Mouse (Mus musculus): Measurements from ENCODE around the gene Cdipt.
A peak's percentile ranks its signal among the peaks of the same experiment; 100 is the strongest.

The Cdipt gene

GRCm38 (mm10) chr7:127013385-127013784 lies 37.7 kb downstream of the Cdipt start:
- no peak for DNase-seq

- peak; percentile 84 for DNase-seq
Measured at GRCm38 (mm10) chr7:127014320-127014719, 38.6 kb downstream of the Cdipt start, which contains the start of gene Mvp. Gene Mvp (minus strand): TSS chr7:127014621.

- no peak for DNase-seq
Measured at GRCm38 (mm10) chr7:127014993-127015392, 39.3 kb downstream of the Cdipt start.

- peak; percentile 83 for DNase-seq
Measured at GRCm38 (mm10) chr7:127016081-127016480, 40.4 kb downstream of the Cdipt start.

GRCm38 (mm10) chr7:127016481-127016485 lies 40.6 kb downstream of the Cdipt start, which contains the start of gene Pagr1b:
Gene Pagr1b (minus strand): TSS chr7:127016484.
- DNase-seq = no peak

GRCm38 (mm10) chr7:127016486-127016938 lies 40.8 kb downstream of the Cdipt start:
- no peak for DNase-seq

- peak; percentile 98 for DNase-seq
Measured at GRCm38 (mm10) chr7:127016971-127017949, 41.5 kb downstream of the Cdipt start, which contains the start of gene Pagr1a. Gene Pagr1a (minus strand): TSS chr7:127017352.

- DNase-seq = no peak
Measured at GRCm38 (mm10) chr7:127017950-127018345, 42.2 kb downstream of the Cdipt start.

- no peak for DNase-seq
Measured at GRCm38 (mm10) chr7:127018416-127019305, 42.9 kb downstream of the Cdipt start.

GRCm38 (mm10) chr7:127019306-127019960 lies 43.7 kb downstream of the Cdipt start:
- DNase-seq = no peak

GRCm38 (mm10) chr7:127020031-127020430 lies 44.3 kb downstream of the Cdipt start:
- no peak for DNase-seq

GRCm38 (mm10) chr7:127020491-127020890 lies 44.8 kb downstream of the Cdipt start:
- DNase-seq = no peak

- DNase-seq = peak; percentile 28
Measured at GRCm38 (mm10) chr7:127020901-127021562, 45.3 kb downstream of the Cdipt start, which contains the start of the genes Gm42742 and Prrt2. Gene Gm42742 (minus strand): TSS chr7:127021097. Gene Prrt2 (minus strand): TSS chr7:127021211.

GRCm38 (mm10) chr7:127021563-127022527 lies 46.1 kb downstream of the Cdipt start:
- DNase-seq = no peak

- DNase-seq = no peak
Measured at GRCm38 (mm10) chr7:127022528-127023271, 47.0 kb downstream of the Cdipt start.

GRCm38 (mm10) chr7:127023272-127023691 lies 47.6 kb downstream of the Cdipt start:
- no peak for DNase-seq

GRCm38 (mm10) chr7:127023896-127024690 lies 48.4 kb downstream of the Cdipt start:
- peak; percentile 28 for DNase-seq

GRCm38 (mm10) chr7:127024755-127025555 lies 49.2 kb downstream of the Cdipt start:
- DNase-seq = peak; percentile 89

Measured in kidney, adult 11 months (tissue).